Mouse (Mus musculus): ENCODE results near the gene Casp9.

Gene Casp9

GRCm38 (mm10) chr4:141865006-141865405 is 71.6 kb downstream of the Casp9 start:
- DNase-seq (ENCODE audit: low read depth) = no peak
